Comparison of ENCODE assay signal across 8 mouse cellular contexts in genomic region chr17:46646322-46646662, GRCm38 (mm10). TPM values are rescaled to one million over a fixed set of nuclear protein-coding genes. Genes with fewer than 3 reads are reported as not detected.
DNase-seq lines count a peak whose midpoint lies in the region; ATAC-seq and TF ChIP-seq lines count a peak whose summit lies in the region.

No protein-coding gene starts in this region.

- DNase-seq in gastrocnemius, adult 2 months: no peak
- no peak for DNase-seq in gastrocnemius, postnatal 14 days
- DNase-seq in liver, embryonic 13.5 days: no peak
- DNase-seq in embryo, embryonic 9.5 days (ENCODE audit: extremely low spot score): no peak
- no peak for DNase-seq in adrenal gland, postnatal 25 days

- no peaks in the 10 kb centered on the region for H3K9me3 ChIP-seq in forebrain, embryonic 12.5 days
- H3K9me3 ChIP-seq in liver, embryonic 13.5 days (replicated peaks): no peaks in the 10 kb centered on the region

- peaks cover 9% of the 10 kb centered on the region for H3K79me3 ChIP-seq in C2C12 (ENCODE audit: low read depth)

- peak overlapping the region; percentile 68 for H3K9ac ChIP-seq in forebrain, embryonic 12.5 days
- H3K9ac ChIP-seq in liver, embryonic 13.5 days: peak overlapping the region; percentile 80

- WGBS in forebrain, embryonic 12.5 days: under 1% methylated on average over 19 of the region's 19 CpGs
- WGBS in liver, embryonic 13.5 days (ENCODE audit: insufficient replicate concordance): under 1% methylated on average over 19 of the region's 19 CpGs

- peaks cover 21% of the 10 kb centered on the region for H3K79me2 ChIP-seq in C2C12 (ENCODE audit: control insufficient read depth, insufficient read depth)

- H3K4me1 ChIP-seq in forebrain, embryonic 12.5 days: peaks cover 36% of the 10 kb centered on the region
- H3K4me1 ChIP-seq in liver, embryonic 13.5 days (replicated peaks): peaks cover 48% of the 10 kb centered on the region

- ATAC-seq in forebrain, embryonic 12.5 days (ENCODE audit: low FRiP score): no peak
- ATAC-seq in liver, embryonic 13.5 days (ENCODE audit: low read depth): peak; percentile 24; the same call in 1 of the 2 replicates
- ATAC-seq in activated CD4-positive, CD25-positive, alpha-beta regulatory T cell, adult 4 months: no peak

- peak overlapping the region; percentile 99 for H3K27ac ChIP-seq in gastrocnemius, adult 2 months
- peak overlapping the region; percentile 82 for H3K27ac ChIP-seq in forebrain, embryonic 12.5 days
- H3K27ac ChIP-seq in liver, embryonic 13.5 days: peak overlapping the region; percentile 74

- H3K36me3 ChIP-seq in C2C12 (ENCODE audit: control insufficient read depth, insufficient read depth): peaks cover 14% of the 10 kb centered on the region
- peaks cover 26% of the 10 kb centered on the region for H3K36me3 ChIP-seq in forebrain, embryonic 12.5 days (replicated peaks)
- peaks cover 18% of the 10 kb centered on the region for H3K36me3 ChIP-seq in liver, embryonic 13.5 days

- TF ChIP-seq CTCF in gastrocnemius, adult 2 months (IDR thresholded peaks at IDR 0.05): no peak
- no peak for TF ChIP-seq CTCF in C2C12 (IDR thresholded peaks at IDR 0.05; ENCODE audit: control insufficient read depth, insufficient read depth, insufficient read length)

- H3K4me2 ChIP-seq in forebrain, embryonic 12.5 days: peak overlapping the region; percentile 83
- H3K4me2 ChIP-seq in liver, embryonic 13.5 days: peak overlapping the region; percentile 97

- peak overlapping the region; percentile 78 for H3ac ChIP-seq in C2C12 (ENCODE audit: control insufficient read depth, insufficient read length, low read depth)

- H3K4me3 ChIP-seq in gastrocnemius, adult 2 months: peak overlapping the region; percentile 80
- H3K4me3 ChIP-seq in C2C12 (ENCODE audit: insufficient read depth, poor library complexity, severe bottlenecking): peak overlapping the region; percentile 71
- peak overlapping the region; percentile 81 for H3K4me3 ChIP-seq in forebrain, embryonic 12.5 days (replicated peaks)
- peak overlapping the region; percentile 81 for H3K4me3 ChIP-seq in liver, embryonic 13.5 days (replicated peaks)

- intact Hi-C loops in gastrocnemius, adult 2 months (cut with DNase I): loop anchor here (2.0 to 5.0 kb wide), 2 partner anchors 35 to 94 kb away; partner anchors contain the start of gene Klhdc3
- intact Hi-C loops in gastrocnemius, postnatal 14 days (cut with DNase I; ENCODE audit: low total_unique reads): no loop called here

- no peaks in the 10 kb centered on the region for H3K27me3 ChIP-seq in C2C12 (ENCODE audit: control insufficient read depth, insufficient read depth, insufficient read length)
- H3K27me3 ChIP-seq in forebrain, embryonic 12.5 days: no peaks in the 10 kb centered on the region
- H3K27me3 ChIP-seq in liver, embryonic 13.5 days: no peaks in the 10 kb centered on the region

TF ChIP-seq in C2C12, 6 proteins besides CTCF, POLR2A, EP300 and RAD21:
- TF ChIP-seq CEBPB (IDR thresholded peaks at IDR 0.05; ENCODE audit: low read depth) (no peak), USF1 (IDR thresholded peaks at IDR 0.05; ENCODE audit: low read depth) (peak; percentile 95)
TF ChIP-seq in C2C12: peak in this region for 1.

RNA-seq across cellular contexts. Expression of gene Mrpl2, which starts 0.3 kb away (rescaled TPM):
- 100 to 1,000 TPM in 1 of 2 experiments, 10 to 100 TPM in 1; 82.7 to 120 TPM for total RNA-seq in gastrocnemius, adult 2 months (2021)
- total RNA-seq in gastrocnemius, postnatal 14 days (2021): 100 to 1,000 TPM; 102 to 107 TPM
- 151 TPM for polyA plus RNA-seq in C2C12 (2012; fragmentation: generic; extraction: Trizol)
- polyA plus RNA-seq in forebrain, embryonic 12.5 days (2016; fragmentation: Nextera tagmentation; extraction: Ambion mirVana): 76.6 and 102 TPM in 2 replicates
- 91.5 and 97.5 TPM in 2 replicates for polyA plus RNA-seq in liver, embryonic 13.5 days (2015; fragmentation: Nextera tagmentation; extraction: Ambion mirVana)
- 10 to 100 TPM; 67.3 to 68.4 TPM for polyA plus RNA-seq in activated CD4-positive, CD25-positive, alpha-beta regulatory T cell, adult 4 months (2017; shearing (Covaris generic))
- 96.4 and 119 TPM in 2 replicates for total RNA-seq in adrenal gland, postnatal 25 days (2021)

RNA-seq across cellular contexts. Expression of gene Klc4, which starts 0.5 kb away (rescaled TPM):
- total RNA-seq in gastrocnemius, adult 2 months (2021): 10 to 100 TPM; 10.9 to 13.1 TPM
- 10 to 100 TPM; 13.7 to 14.9 TPM for total RNA-seq in gastrocnemius, postnatal 14 days (2021)
- 7.8 TPM for polyA plus RNA-seq in C2C12 (2012; fragmentation: generic; extraction: Trizol)
- 39.0 and 42.5 TPM in 2 replicates for polyA plus RNA-seq in forebrain, embryonic 12.5 days (2016; fragmentation: Nextera tagmentation; extraction: Ambion mirVana)
- polyA plus RNA-seq in liver, embryonic 13.5 days (2015; fragmentation: Nextera tagmentation; extraction: Ambion mirVana): 5.8 TPM in 2 replicates
- polyA plus RNA-seq in activated CD4-positive, CD25-positive, alpha-beta regulatory T cell, adult 4 months (2017; shearing (Covaris generic)): 10 to 100 TPM in 1 of 2 experiments, 1 to 10 TPM in 1; 5.6 to 11.2 TPM
- total RNA-seq in adrenal gland, postnatal 25 days (2021): 38.4 and 49.7 TPM in 2 replicates

RNA-seq across cellular contexts. Expression of gene Cul7, which starts 3.8 kb away (rescaled TPM):
- total RNA-seq in gastrocnemius, adult 2 months (2021): 1 to 10 TPM; 2.9 to 5.6 TPM
- total RNA-seq in gastrocnemius, postnatal 14 days (2021): 10 to 100 TPM; 20.1 to 25.5 TPM
- 49.4 TPM for polyA plus RNA-seq in C2C12 (2012; fragmentation: generic; extraction: Trizol)
- polyA plus RNA-seq in forebrain, embryonic 12.5 days (2016; fragmentation: Nextera tagmentation; extraction: Ambion mirVana): 46.5 and 47.8 TPM in 2 replicates
- 10.9 and 12.4 TPM in 2 replicates for polyA plus RNA-seq in liver, embryonic 13.5 days (2015; fragmentation: Nextera tagmentation; extraction: Ambion mirVana)
- polyA plus RNA-seq in activated CD4-positive, CD25-positive, alpha-beta regulatory T cell, adult 4 months (2017; shearing (Covaris generic)): 1 to 10 TPM; 2.8 to 4.1 TPM
- 41.3 and 51.4 TPM in 2 replicates for total RNA-seq in adrenal gland, postnatal 25 days (2021)

RNA-seq across cellular contexts. Expression of gene Ptk7, which starts 17.0 kb away (rescaled TPM):
- total RNA-seq in gastrocnemius, adult 2 months (2021): under 1 TPM; 0.28 to 0.78 TPM
- 1 to 10 TPM; 5.8 to 7.2 TPM for total RNA-seq in gastrocnemius, postnatal 14 days (2021)
- 26.1 TPM for polyA plus RNA-seq in C2C12 (2012; fragmentation: generic; extraction: Trizol)
- polyA plus RNA-seq in forebrain, embryonic 12.5 days (2016; fragmentation: Nextera tagmentation; extraction: Ambion mirVana): 55.3 and 56.4 TPM in 2 replicates
- polyA plus RNA-seq in liver, embryonic 13.5 days (2015; fragmentation: Nextera tagmentation; extraction: Ambion mirVana): 8.0 and 9.1 TPM in 2 replicates
- under 1 TPM in 1 of 2 experiments, not detected in 1; 0.22 TPM for polyA plus RNA-seq in activated CD4-positive, CD25-positive, alpha-beta regulatory T cell, adult 4 months (2017; shearing (Covaris generic))
- total RNA-seq in adrenal gland, postnatal 25 days (2021): 8.0 and 16.8 TPM in 2 replicates

RNA-seq across cellular contexts. Expression of gene Rrp36, which starts 27.9 kb away (rescaled TPM):
- total RNA-seq in gastrocnemius, adult 2 months (2021): 10 to 100 TPM in 1 of 2 experiments, 1 to 10 TPM in 1; 7.9 to 12.6 TPM
- 10 to 100 TPM in 1 of 2 experiments, 1 to 10 TPM in 1; 9.5 to 11.8 TPM for total RNA-seq in gastrocnemius, postnatal 14 days (2021)
- 45.8 TPM for polyA plus RNA-seq in C2C12 (2012; fragmentation: generic; extraction: Trizol)
- 54.4 and 57.6 TPM in 2 replicates for polyA plus RNA-seq in forebrain, embryonic 12.5 days (2016; fragmentation: Nextera tagmentation; extraction: Ambion mirVana)
- 31.7 and 31.9 TPM in 2 replicates for polyA plus RNA-seq in liver, embryonic 13.5 days (2015; fragmentation: Nextera tagmentation; extraction: Ambion mirVana)
- 10 to 100 TPM; 44.0 to 48.0 TPM for polyA plus RNA-seq in activated CD4-positive, CD25-positive, alpha-beta regulatory T cell, adult 4 months (2017; shearing (Covaris generic))
- total RNA-seq in adrenal gland, postnatal 25 days (2021): 26.8 and 33.4 TPM in 2 replicates
